Mouse (Mus musculus) B cell, adult 62 days (primary cell): Measurements from ENCODE around the gene Krtap24-1. TPM values are rescaled to one million over a fixed set of nuclear protein-coding genes. Genes with fewer than 3 reads are reported as not detected.

Experiments
- total RNA-seq: library from RNA; stranded (reverse); gene quantifications from 4 replicates; pipeline ENCODE4 v1.2.4, GENCODE M21; 2023

The Krtap24-1 gene
- not detected in 4 replicates for total RNA-seq

GRCm38 (mm10) chr16:88611922-88612321, at the start of gene Krtap24-1:
Gene Krtap24-1, minus strand, starts transcription at chr16:88612279.

GRCm38 (mm10) chr16:88647358-88647846, 35.3 kb upstream of the Krtap24-1 start, which contains the start of gene Krtap26-1:
Gene Krtap26-1, minus strand, starts transcription at chr16:88647796.

GRCm38 (mm10) chr16:88627566-88627965, 15.5 kb upstream of the Krtap24-1 start, which contains the start of gene 2310079G19Rik:
Gene 2310079G19Rik, minus strand, starts transcription at chr16:88627666.

GRCm38 (mm10) chr16:88563045-88563913, 48.8 kb downstream of the Krtap24-1 start, which contains the start of gene Cldn8:
Gene Cldn8, minus strand, starts transcription at chr16:88563183.

Other genes with a start within 250 kb of the Krtap24-1 start
- not detected in 4 replicates for gene Cldn17, start 105.3 kb downstream of the Krtap24-1 start, total RNA-seq
- gene Cldn8, start 49.1 kb downstream of the Krtap24-1 start, total RNA-seq, result not detected in 4 replicates
- not detected in 4 replicates for gene 2310079G19Rik, start 15.4 kb upstream of the Krtap24-1 start, total RNA-seq
- gene Krtap26-1, start 35.5 kb upstream of the Krtap24-1 start, total RNA-seq, result not detected in 4 replicates
- gene Krtap27-1, start 59.4 kb upstream of the Krtap24-1 start, total RNA-seq, result not detected in 4 replicates
- not detected in 4 replicates for gene 2310061N02Rik, start 95.7 kb upstream of the Krtap24-1 start, total RNA-seq
- gene Krtap13-1, start 116.6 kb upstream of the Krtap24-1 start, total RNA-seq, result not detected in 4 replicates
- gene Krtap13, start 139.4 kb upstream of the Krtap24-1 start, total RNA-seq, result not detected in 4 replicates
- gene 2310034C09Rik, start 146.6 kb upstream of the Krtap24-1 start, total RNA-seq, result not detected in 4 replicates
- gene 2310057N15Rik, start 161.9 kb upstream of the Krtap24-1 start, total RNA-seq, result not detected in 4 replicates
- gene Gm5965, start 165.6 kb upstream of the Krtap24-1 start, total RNA-seq, result not detected in 4 replicates
- not detected in 4 replicates for gene Gm20741, start 199.9 kb upstream of the Krtap24-1 start, total RNA-seq
- not detected in 4 replicates for gene Krtap15, start 207.9 kb upstream of the Krtap24-1 start, total RNA-seq
- gene Krtap14, start 213.9 kb upstream of the Krtap24-1 start, total RNA-seq, result not detected in 4 replicates